Mouse (Mus musculus): ENCODE data around the gene Pdk2. TPM values are rescaled to one million over a fixed set of nuclear protein-coding genes. Genes with fewer than 3 reads are reported as not detected.

Gene Pdk2
- total RNA-seq, 2 experiments from 2014 or later: 421 to 452 TPM

- no peak for DNase-seq
Observed at GRCm38 (mm10) chr11:95002705-95003104, 38.4 kb downstream of the Pdk2 start.

GRCm38 (mm10) chr11:95001584-95002347 lies 39.4 kb downstream of the Pdk2 start:
- no peak for DNase-seq

GRCm38 (mm10) chr11:95001058-95001457 lies 40.1 kb downstream of the Pdk2 start:
- peak; percentile 75 to 85 for DNase-seq

- DNase-seq: peak in 1 of 2 experiments; percentile 74
Observed at GRCm38 (mm10) chr11:95000548-95000947, 40.6 kb downstream of the Pdk2 start.

GRCm38 (mm10) chr11:95000128-95000527 lies 41.0 kb downstream of the Pdk2 start:
- DNase-seq: no peak

- peak; percentile 65 to 75 for DNase-seq
Observed at GRCm38 (mm10) chr11:94998041-94998531, 43.1 kb downstream of the Pdk2 start.

- peak in 1 of 2 experiments; percentile 54 for DNase-seq
Observed at GRCm38 (mm10) chr11:94997596-94997995, 43.6 kb downstream of the Pdk2 start.

GRCm38 (mm10) chr11:94996984-94997383 lies 44.2 kb downstream of the Pdk2 start:
- DNase-seq: no peak

GRCm38 (mm10) chr11:94996101-94996500 lies 45.1 kb downstream of the Pdk2 start:
- no peak for DNase-seq

- no peak for DNase-seq
Observed at GRCm38 (mm10) chr11:94994947-94995772, 46.0 kb downstream of the Pdk2 start.

GRCm38 (mm10) chr11:94994208-94994814 lies 46.8 kb downstream of the Pdk2 start:
- DNase-seq: peak; percentile 64 to 66

GRCm38 (mm10) chr11:94992754-94993606 lies 48.2 kb downstream of the Pdk2 start:
- peak; percentile 75 to 83 for DNase-seq

- no peak for DNase-seq
Observed at GRCm38 (mm10) chr11:94992480-94992753, 48.7 kb downstream of the Pdk2 start.

- peak; percentile 68 to 75 for DNase-seq
Observed at GRCm38 (mm10) chr11:94991641-94992479, 49.3 kb downstream of the Pdk2 start.

- peak; percentile 95 to 97 for DNase-seq
Observed at GRCm38 (mm10) chr11:94990749-94991577, 50.2 kb downstream of the Pdk2 start, which contains the start of gene Ppp1r9b. Gene Ppp1r9b (plus strand): TSS chr11:94991035.

- DNase-seq: no peak
Observed at GRCm38 (mm10) chr11:94990102-94990748, 50.9 kb downstream of the Pdk2 start.

- DNase-seq: peak; percentile 92 to 93
Observed at GRCm38 (mm10) chr11:94989562-94990017, 51.6 kb downstream of the Pdk2 start.

GRCm38 (mm10) chr11:94988780-94989561 lies 52.2 kb downstream of the Pdk2 start:
- peak; percentile 60 to 64 for DNase-seq

Data from heart, adult 18-20 months (tissue).